Mouse (Mus musculus) lung, embryonic 15.5 days (tissue): Measurements from ENCODE around the gene Sdhb. TPM values are rescaled to one million over a fixed set of nuclear protein-coding genes. Genes with fewer than 3 reads are reported as not detected.

Experiments used
- ATAC-seq: fragments of 200-750 bp; cut with Nextera tagmentation; 2 replicates; pipeline ENCODE4 v1.8.0; 2017; ENCODE audit warnings: moderate number of reproducible peaks, borderline replicate concordance; ENCODE audit not compliant: low FRiP score, low TSS enrichment; ENCODE audit errors: extremely low read depth
- H3K27ac ChIP-seq: fragments of 300-500 bp; sonication (generic); 2 replicates; pipeline ENCODE4 v1.5.1; 2015; ENCODE audit warnings: moderate library complexity, mild to moderate bottlenecking, inconsistent platforms
- H3K27me3 ChIP-seq: fragments of 300-500 bp; sonication (generic); 2 replicates; pipeline ENCODE4 v1.6.1; 2015; ENCODE audit warnings: inconsistent platforms
- H3K36me3 ChIP-seq: fragments of 300-500 bp; sonication (generic); 2 replicates; pipeline ENCODE4 v1.6.1; 2015; ENCODE audit warnings: inconsistent platforms
- H3K4me1 ChIP-seq: fragments of 300-500 bp; sonication (generic); 2 replicates; pipeline ENCODE4 v1.6.1; 2015; ENCODE audit warnings: inconsistent platforms
- H3K4me2 ChIP-seq: fragments of 300-500 bp; sonication (generic); 2 replicates; pipeline ENCODE4 v1.6.1; 2015; ENCODE audit warnings: inconsistent platforms, mild to moderate bottlenecking, moderate library complexity
- H3K4me3 ChIP-seq: fragments of 300-500 bp; sonication (generic); 2 replicates; pipeline ENCODE4 v1.5.1; 2015; ENCODE audit warnings: mild to moderate bottlenecking, inconsistent platforms
- H3K9ac ChIP-seq: fragments of 300-500 bp; sonication (generic); 2 replicates; pipeline ENCODE4 v1.6.1; 2015; ENCODE audit warnings: inconsistent platforms
- H3K9me3 ChIP-seq: fragments of 300-500 bp; sonication (generic); 2 replicates; pipeline ENCODE4 v1.6.1; 2016; ENCODE audit warnings: inconsistent platforms
- WGBS: fragments of 180-500 bp; shearing (Covaris S2); methylation state at CpG from one replicate; pipeline ENCODE4 v1.1.7; 2015; 5-methylcytosine and 5-hydroxymethylcytosine counted together
- polyA plus RNA-seq: library from polyadenylated mRNA; unstranded; fragments of >200 nt; fragmentation: Nextera tagmentation; extraction: Ambion mirVana; gene quantifications from 2 replicates; pipeline ENCODE4 v1.2.1, GENCODE M21; 2015

Sdhb gene
- polyA plus RNA-seq, 1 experiment from 2014 or later: 370 TPM

DNA sequence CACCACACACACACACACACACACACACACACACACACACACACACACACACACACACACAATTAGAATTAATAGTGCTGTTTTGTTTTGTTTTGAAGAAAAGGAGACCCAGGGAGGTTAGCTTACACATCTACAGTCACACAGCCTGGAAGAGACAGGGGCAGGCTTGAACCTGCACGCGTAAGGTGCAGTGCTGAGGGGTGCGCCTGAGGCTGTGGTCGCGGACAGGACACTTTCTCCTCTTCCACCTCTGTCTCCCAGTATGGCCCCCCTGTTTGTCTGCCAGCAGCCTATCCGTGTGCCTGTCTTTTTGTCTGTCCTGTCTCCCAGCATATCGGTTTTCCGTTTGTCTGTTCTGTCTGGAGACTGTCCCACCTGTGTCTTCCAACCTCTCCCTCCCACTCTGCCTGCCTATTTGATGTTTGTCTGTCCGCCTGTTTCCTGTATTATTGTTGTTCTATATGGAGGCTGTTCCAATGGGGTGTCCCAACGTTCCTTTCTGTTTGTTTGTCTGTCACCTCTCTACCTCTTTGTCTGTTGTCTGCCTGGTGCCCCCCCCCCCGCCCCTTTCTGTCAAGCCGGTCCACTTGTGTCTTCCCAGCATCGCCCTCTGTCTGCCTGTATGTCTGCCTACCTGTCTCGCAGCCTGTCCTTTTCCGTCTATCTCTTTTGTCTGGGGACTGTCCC lies 25.2 kb downstream of the Sdhb start:
- Histone ChIP-seq H3K4me3 (peak overlapping the region; percentile 84), H3K4me2 (peak overlapping the region; percentile 83), H3K4me1 (peaks cover 33% of the 10 kb centered on the region), H3K9ac (peak overlapping the region; percentile 83), H3K27ac (no peak overlapping the region), H3K9me3 (no peaks in the 10 kb centered on the region), H3K27me3 (no peaks in the 10 kb centered on the region), H3K36me3 (no peaks in the 10 kb centered on the region)
- ATAC-seq: no peak
- 26% methylated on average over 15 of the region's 15 CpGs for WGBS

DNA sequence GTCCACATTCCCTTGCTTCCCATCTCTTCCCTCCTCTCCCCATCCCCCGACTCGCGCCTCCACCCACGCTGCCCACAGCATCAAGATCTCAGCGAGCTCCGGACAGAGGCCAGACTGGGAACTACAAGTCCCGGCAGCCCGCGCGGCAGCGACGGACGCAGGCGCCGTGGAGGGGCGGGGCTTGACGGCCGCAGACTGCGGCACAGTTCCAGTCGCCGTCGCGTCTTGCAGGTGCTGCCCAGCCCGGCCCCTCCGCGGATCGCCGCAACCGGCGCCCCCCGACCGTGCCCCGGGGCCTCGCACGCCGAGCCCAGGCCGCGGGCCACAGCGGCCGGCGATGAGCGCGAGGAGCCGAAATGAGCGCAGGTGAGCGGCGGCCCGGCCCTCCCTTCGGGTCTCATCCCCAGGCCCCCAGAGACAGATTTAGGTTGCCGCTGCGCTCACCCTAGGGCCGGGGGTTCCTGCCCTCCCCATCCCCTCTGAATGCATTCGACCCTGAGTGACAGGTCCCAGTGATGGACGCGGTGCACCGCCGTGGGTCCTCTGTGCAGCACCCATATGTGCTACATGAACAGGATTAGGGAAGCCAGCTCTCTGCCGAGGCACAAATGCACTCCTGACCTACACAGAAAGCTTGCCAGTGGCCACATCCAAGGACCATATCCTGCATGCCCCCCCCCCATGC lies 25.9 kb downstream of the Sdhb start, which contains the start of gene Atp13a2:
Gene Atp13a2, plus strand, starts transcription at position 163 of the 685 bp plus-strand sequence.
- Histone ChIP-seq H3K4me1 (peaks cover 33% of the 10 kb centered on the region), H3K9me3 (no peaks in the 10 kb centered on the region), H3K36me3 (no peaks in the 10 kb centered on the region), H3K4me2 (peak within 1 kb of the TSS; percentile 83), H3K27me3 (no peaks in the 10 kb centered on the region), H3K27ac (no peak within 1 kb of the TSS), H3K9ac (peak within 1 kb of the TSS; percentile 83), H3K4me3 (peak within 1 kb of the TSS; percentile 84)
- ATAC-seq: peak; percentile 80; the same call in 1 of the 2 replicates
- WGBS: under 1% methylated on average over 53 of the region's 58 CpGs

DNA sequence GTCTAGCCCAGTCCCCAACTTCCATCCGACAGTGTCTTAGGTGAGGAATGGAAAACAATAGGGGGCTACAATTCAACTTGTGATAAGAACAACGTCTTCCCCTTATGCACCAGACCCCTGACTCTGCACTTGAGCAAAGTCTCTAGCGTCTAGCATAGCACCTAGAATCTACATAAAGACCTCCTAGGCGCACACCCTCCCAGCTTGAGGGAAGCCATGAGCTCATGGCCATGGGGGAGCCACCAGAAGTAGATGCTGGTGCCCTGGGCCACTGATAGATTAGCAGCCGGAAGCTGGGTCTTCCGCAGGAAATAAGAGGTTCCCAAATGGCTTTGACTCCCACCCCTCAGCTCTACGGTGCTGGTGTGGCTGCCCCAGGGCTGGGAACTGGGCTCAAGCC lies 26.5 kb downstream of the Sdhb start:
- Histone ChIP-seq H3K9me3 (no peaks in the 10 kb centered on the region), H3K4me2 (peak overlapping the region; percentile 83), H3K27me3 (no peaks in the 10 kb centered on the region), H3K9ac (peak overlapping the region; percentile 83), H3K36me3 (no peaks in the 10 kb centered on the region), H3K4me3 (peak overlapping the region; percentile 84), H3K4me1 (peaks cover 33% of the 10 kb centered on the region), H3K27ac (no peak overlapping the region)
- ATAC-seq: peak; percentile 2; the same call in 1 of the 2 replicates
- 22% methylated on average over 7 of the region's 7 CpGs for WGBS

DNA sequence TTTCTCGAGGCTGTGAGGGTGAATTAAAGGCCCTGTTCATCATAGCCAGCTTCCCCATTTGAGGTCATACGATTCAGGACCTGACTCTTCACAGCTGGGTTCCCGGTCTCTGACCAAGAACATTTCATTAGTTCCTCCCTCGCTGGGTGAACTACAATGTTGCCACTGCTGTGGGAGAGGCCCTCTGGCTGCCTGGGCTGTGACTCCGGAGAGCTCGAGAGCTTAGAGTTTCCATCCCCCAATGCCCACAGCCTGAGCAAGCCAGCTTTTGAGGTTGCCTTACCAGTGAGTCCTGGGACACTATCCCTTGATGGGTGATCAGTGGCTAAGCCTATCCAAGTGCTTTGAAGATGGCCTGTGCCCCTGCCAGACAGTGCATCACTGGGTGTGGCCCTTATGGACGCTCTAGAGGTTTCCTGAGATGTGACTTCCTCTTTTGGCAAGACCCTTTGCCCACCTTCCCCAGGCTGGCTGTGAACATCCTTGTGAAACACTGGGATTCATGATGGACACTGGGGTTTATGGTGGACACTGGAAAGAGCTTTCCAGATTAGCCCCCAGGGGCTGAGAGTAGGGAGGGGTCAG lies 27.8 kb downstream of the Sdhb start:
- Histone ChIP-seq H3K36me3 (peaks cover 5% of the 10 kb centered on the region; the same call in 1 of the 2 replicates), H3K27ac (no peak overlapping the region), H3K27me3 (no peaks in the 10 kb centered on the region), H3K9me3 (no peaks in the 10 kb centered on the region), H3K9ac (no peak overlapping the region), H3K4me3 (no peak overlapping the region), H3K4me1 (peaks cover 23% of the 10 kb centered on the region), H3K4me2 (peak overlapping the region; percentile 83; the same call in 1 of the 2 replicates)
- WGBS: 68% methylated on average over 7 of the region's 7 CpGs
- no peak for ATAC-seq

DNA sequence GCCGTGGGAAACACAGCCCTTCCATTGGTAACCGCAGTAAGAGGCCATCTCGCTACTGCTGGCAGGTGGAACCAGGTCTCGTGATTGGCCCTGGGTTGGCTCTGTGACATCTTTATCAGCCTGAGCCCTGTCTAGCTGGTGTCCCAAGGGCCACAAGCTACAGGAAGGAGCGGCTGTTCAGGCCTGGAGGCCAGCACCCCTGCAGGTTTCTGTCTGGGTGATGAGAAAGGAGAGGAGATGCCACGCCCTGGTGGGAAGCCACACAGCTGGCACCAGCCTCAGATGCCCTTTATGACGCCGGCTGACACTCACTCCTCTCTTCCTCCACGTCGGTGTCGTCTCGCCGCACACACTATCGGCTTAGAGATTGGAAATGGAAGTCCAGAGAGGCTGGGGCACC lies 28.4 kb downstream of the Sdhb start:
- Histone ChIP-seq H3K27me3 (no peaks in the 10 kb centered on the region), H3K9me3 (no peaks in the 10 kb centered on the region), H3K4me3 (no peak overlapping the region), H3K27ac (no peak overlapping the region), H3K9ac (no peak overlapping the region), H3K4me1 (peaks cover 19% of the 10 kb centered on the region), H3K36me3 (peaks cover 10% of the 10 kb centered on the region), H3K4me2 (no peak overlapping the region)
- no peak for ATAC-seq
- WGBS: 91% methylated on average over 14 of the region's 14 CpGs

DNA sequence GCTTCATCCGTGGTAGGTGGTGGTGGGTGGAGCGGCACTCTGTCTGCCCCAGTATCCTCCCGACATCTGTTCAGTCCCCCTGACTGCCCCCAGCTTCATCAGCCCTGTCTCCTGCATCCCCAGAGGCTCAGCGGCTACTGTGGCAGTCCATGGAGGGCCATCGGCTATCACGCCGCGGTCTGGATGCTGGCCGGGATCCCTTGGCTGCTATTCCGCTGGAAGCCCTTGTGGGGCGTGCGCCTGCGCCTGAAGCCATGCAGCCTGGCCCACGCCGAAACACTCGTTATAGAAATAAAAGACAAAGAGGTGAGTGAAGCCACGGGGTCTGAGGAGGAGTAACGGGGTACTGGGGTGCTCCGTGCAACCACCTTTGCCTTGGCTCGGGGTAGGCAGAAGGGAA lies 31.2 kb downstream of the Sdhb start:
- peaks cover 35% of the 10 kb centered on the region for H3K36me3 ChIP-seq
- H3K9ac ChIP-seq: no peak overlapping the region
- H3K4me2 ChIP-seq: no peak overlapping the region
- H3K27me3 ChIP-seq: no peaks in the 10 kb centered on the region
- no peak overlapping the region for H3K27ac ChIP-seq
- H3K4me3 ChIP-seq: no peak overlapping the region
- peaks cover 11% of the 10 kb centered on the region for H3K4me1 ChIP-seq
- 89% methylated on average over 20 of the region's 20 CpGs for WGBS
- no peaks in the 10 kb centered on the region for H3K9me3 ChIP-seq
- no peak for ATAC-seq

DNA sequence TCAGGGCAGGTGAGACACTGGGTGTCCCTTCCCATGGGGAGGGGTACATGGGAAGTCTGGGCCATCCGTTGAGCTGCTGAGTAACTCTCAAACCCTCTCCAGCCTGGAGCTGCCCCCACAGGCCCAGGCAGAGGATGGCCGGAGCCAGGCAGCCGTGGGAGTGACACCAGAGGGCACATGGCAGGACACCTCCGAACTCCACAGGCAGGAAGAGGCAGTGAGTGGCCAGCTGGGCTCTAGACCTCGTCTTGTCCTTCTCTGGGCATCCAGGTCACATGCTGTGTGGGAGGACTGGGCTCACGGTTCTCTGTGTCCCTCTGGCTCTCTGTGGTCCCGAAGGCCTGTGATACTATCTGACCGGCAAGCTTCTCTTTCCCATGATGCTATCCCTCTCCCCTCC lies 32.8 kb downstream of the Sdhb start:
- no peaks in the 10 kb centered on the region for H3K27me3 ChIP-seq
- no peak overlapping the region for H3K9ac ChIP-seq
- 0 out of 2 replicates have a peak, but pooled peaks cover 2% of the 10 kb centered on the region for H3K4me1 ChIP-seq
- H3K9me3 ChIP-seq: no peaks in the 10 kb centered on the region
- H3K4me3 ChIP-seq: no peak overlapping the region
- 77% methylated on average over 8 of the region's 8 CpGs for WGBS
- H3K4me2 ChIP-seq: no peak overlapping the region
- no peak overlapping the region for H3K27ac ChIP-seq
- ATAC-seq: no peak
- peaks cover 48% of the 10 kb centered on the region for H3K36me3 ChIP-seq

DNA sequence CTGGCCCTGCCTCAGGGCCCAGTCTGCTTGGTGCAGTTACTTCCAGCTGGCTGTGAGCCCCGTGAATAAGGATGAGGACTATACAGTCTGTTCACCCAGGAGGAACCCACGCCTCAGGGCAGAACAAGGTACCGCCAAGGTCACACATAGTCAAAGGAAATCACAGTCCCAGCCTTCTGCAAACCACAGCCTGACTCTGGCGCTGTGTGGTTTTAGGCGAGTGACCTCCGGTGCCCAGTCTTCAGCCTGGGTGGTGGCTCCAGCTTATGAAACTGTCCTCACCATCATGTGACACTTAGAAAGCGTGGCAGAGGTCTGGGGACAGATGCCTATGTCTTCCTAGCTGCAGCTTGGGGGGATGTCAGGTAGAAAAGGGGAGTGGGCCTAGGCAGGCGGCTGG lies 34.8 kb downstream of the Sdhb start:
- H3K4me2 ChIP-seq: no peak overlapping the region
- no peaks in the 10 kb centered on the region for H3K9me3 ChIP-seq
- no peaks in the 10 kb centered on the region for H3K4me1 ChIP-seq
- H3K4me3 ChIP-seq: no peak overlapping the region
- H3K27ac ChIP-seq: no peak overlapping the region
- H3K36me3 ChIP-seq: peaks cover 59% of the 10 kb centered on the region
- no peaks in the 10 kb centered on the region for H3K27me3 ChIP-seq
- WGBS: 88% methylated on average over 8 of the region's 8 CpGs
- no peak for ATAC-seq
- H3K9ac ChIP-seq: no peak overlapping the region

DNA sequence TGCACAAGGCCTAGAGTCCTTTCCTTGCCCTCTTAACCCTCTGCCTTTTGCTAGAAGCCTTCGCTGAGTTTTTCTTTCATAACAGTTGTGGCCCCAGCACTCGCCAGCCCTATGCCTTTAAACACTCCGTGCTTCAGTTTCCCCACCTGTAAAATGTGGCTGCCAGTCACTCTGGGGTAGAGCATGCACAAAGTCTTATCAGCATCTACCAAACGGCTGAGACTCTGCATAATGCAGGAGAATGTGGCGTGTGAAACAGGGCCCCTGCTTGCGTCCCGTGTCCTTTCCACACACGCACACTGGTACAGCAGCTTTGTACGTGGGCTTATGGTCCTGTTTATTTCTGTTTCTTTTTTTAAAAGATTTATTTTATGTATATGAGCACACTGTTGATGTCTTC lies 35.8 kb downstream of the Sdhb start:
- Histone ChIP-seq H3K36me3 (peaks cover 65% of the 10 kb centered on the region), H3K27ac (no peak overlapping the region), H3K4me2 (no peak overlapping the region), H3K4me1 (no peaks in the 10 kb centered on the region), H3K27me3 (no peaks in the 10 kb centered on the region), H3K4me3 (no peak overlapping the region), H3K9me3 (no peaks in the 10 kb centered on the region), H3K9ac (no peak overlapping the region)
- no peak for ATAC-seq
- WGBS: 93% methylated on average over 9 of the region's 9 CpGs

DNA sequence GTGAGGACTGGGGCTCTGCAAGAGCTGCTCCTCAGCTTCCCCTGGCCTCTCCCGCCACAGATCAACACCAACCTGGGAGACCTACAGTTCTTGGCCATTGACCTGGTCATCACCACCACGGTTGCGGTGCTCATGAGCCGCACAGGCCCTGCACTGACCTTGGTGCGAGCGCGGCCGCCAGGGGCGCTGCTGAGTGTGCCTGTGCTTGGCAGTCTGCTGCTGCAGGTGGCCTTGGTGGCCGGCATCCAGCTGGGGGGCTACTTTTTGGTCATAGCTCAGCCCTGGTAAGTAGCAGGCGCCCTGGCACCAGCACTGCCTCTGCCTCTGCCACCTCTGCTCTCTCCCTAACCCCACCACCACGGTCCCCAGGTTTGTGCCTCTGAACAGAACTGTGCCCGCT lies 45.0 kb downstream of the Sdhb start:
- peaks cover 6% of the 10 kb centered on the region; the same call in 1 of the 2 replicates for H3K4me1 ChIP-seq
- H3K27ac ChIP-seq: no peak overlapping the region
- ATAC-seq: no peak
- no peaks in the 10 kb centered on the region for H3K9me3 ChIP-seq
- no peaks in the 10 kb centered on the region for H3K27me3 ChIP-seq
- no peak overlapping the region for H3K4me3 ChIP-seq
- peaks cover 46% of the 10 kb centered on the region for H3K36me3 ChIP-seq
- WGBS: 74% methylated on average over 13 of the region's 13 CpGs
- no peak overlapping the region for H3K4me2 ChIP-seq
- no peak overlapping the region for H3K9ac ChIP-seq

DNA sequence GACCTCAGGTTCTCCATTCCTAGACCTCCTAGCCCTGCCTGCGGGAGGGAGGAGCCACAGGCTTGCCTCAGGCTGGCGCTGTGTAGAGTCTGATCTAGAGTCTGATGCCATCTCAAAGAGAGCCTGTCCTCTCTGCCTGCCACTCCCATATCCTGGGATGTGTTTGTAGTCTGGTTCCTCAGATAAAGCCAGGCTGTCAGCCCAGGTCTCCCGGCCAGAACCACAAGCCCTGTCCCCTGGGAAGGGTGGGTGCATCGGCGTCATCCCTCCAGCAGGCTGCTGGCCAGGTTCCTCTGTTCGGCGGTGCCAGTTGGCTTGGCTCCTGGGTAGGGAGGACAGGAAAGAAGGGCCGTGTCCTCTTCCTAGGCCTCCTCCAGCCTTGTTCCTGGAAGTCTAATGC lies 47.0 kb downstream of the Sdhb start:
- H3K36me3 ChIP-seq: peaks cover 34% of the 10 kb centered on the region

DNA sequence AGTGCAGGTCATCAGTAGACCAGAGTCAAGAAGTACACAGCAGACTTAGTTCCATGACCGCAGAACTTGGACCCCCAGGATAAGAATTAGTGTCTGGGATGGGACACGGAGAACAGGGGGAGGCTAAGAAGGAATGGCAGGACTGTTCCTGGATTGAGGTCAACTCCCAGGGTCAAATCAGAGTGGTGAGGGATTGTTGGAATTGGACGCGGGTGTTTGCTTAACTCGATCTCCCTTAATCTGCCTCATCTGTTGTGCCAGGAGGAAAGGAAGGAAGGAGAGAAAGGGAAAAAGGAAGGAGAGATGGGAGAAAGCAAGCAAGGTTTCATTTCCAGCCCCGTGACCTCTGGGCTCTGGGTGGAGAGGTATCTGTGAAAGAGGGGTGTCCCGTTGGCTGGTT lies 49.1 kb downstream of the Sdhb start, which contains the start of gene Mfap2:
Gene Mfap2, plus strand, starts transcription at position 301 of the 400 bp plus-strand sequence.
- H3K36me3 ChIP-seq: peaks cover 38% of the 10 kb centered on the region
- 14% methylated on average over 7 of the region's 7 CpGs for WGBS
- H3K9me3 ChIP-seq: no peaks in the 10 kb centered on the region

More for the DNA sequence above, 47.0 kb downstream of the Sdhb start:
- Histone ChIP-seq H3K27me3 (no peaks in the 10 kb centered on the region), H3K4me2 (no peak overlapping the region), H3K27ac (no peak overlapping the region), H3K9me3 (no peaks in the 10 kb centered on the region), H3K9ac (no peak overlapping the region), H3K4me3 (no peak overlapping the region), H3K4me1 (peaks cover 24% of the 10 kb centered on the region)
- 78% methylated on average over 8 of the region's 8 CpGs for WGBS
- no peak for ATAC-seq

More for the DNA sequence above, 49.1 kb downstream of the Sdhb start, which contains the start of gene Mfap2:
- Histone ChIP-seq H3K27me3 (no peaks in the 10 kb centered on the region), H3K27ac (peak within 1 kb of the TSS; percentile 91), H3K4me1 (peaks cover 31% of the 10 kb centered on the region), H3K9ac (peak within 1 kb of the TSS; percentile 64), H3K4me3 (peak within 1 kb of the TSS; percentile 60), H3K4me2 (peak within 1 kb of the TSS; percentile 72)
- no peak for ATAC-seq
